Mouse (Mus musculus) liver, embryonic 14.5 days (tissue): ENCODE results near the gene Xylt1.

Experiments used
- CTCF ChIP-seq: IDR thresholded peaks from 2 replicates; pipeline ENCODE4 v1.5.1; 2016; ENCODE audit warnings: antibody characterized with exemption, low read depth, control low read depth
- EP300 ChIP-seq: IDR thresholded peaks from 2 replicates; pipeline ENCODE4 v1.6.1; 2016; ENCODE audit warnings: antibody characterized with exemption, low read depth

DNA sequence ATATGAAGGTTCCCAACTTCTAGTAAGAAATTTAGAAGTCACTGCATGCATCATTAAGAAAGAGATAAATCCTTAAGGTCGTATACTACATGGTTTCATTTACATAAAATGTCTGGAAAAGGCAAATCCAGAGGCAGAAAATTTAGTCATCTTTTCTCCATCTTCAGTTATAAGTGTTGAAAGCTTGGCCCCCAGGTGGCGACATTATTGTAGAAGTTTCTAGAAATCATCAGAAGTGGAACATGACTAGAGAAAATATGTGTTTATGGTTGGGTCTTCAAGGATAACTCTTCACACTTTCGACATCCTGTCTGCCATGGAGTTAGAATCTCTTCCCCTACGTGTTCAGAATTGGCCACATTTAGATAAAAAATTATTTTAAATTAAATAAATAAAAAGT is 18.3 kb upstream of the Xylt1 start:
- TF ChIP-seq CTCF: no peak
- no peak for TF ChIP-seq EP300
